Mouse (Mus musculus): ENCODE data around the gene Slc12a6. TPM values are rescaled to one million over a fixed set of nuclear protein-coding genes. Genes with fewer than 3 reads are reported as not detected.

Gene Slc12a6
- polyA plus RNA-seq (2015; fragmentation: Nextera tagmentation; extraction: Ambion mirVana), result 10.5 and 11.8 TPM in 2 replicates

DNA sequence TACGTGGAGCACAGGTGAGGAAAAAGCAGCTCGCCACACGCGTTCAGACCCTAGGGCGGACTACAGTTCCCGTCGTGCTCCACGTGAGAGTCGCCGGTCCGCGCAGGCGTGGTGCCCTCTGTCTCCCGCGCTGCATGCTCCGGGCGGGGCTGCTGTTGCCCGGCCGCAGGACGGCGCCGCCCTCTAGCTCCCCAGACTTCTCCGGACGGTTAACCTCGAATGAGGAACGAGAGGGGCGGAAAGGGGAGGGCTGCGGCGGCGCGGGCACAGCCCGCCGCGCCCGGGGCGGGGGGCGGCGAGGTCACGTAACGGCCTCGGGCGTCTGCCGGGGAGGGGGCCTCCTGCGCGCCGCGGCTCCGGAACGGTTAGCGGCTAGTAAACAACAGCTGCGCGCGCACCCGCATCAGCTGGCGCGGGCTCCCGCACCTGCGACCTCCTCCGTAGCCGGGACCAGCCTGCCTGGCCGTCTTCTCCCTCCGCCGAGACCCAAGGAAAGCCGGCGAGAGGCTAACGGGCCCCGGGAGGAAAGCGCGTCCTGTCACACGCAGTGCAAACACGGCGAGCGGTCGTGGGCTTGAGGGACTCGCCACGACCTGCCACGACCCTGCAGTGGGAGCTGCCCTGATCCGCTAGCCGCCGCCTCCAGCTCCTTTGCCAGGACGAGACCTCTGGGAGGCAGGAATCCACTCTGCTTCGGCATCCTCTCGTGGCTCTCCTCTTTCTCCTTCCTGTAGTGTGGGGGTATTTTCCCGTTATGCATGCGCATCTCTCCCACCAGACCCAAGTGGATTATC lies at the start of gene Slc12a6:
Slc12a6 (plus strand) TSS at position 378 of the 794 bp plus-strand sequence.
- Histone ChIP-seq H3K4me1 (peaks cover 10% of the 10 kb centered on the region), H3K9me3 (no peaks in the 10 kb centered on the region), H3K36me3 (no peaks in the 10 kb centered on the region), H3K4me3 (replicated peaks) (peak within 1 kb of the TSS; percentile 78), H3K9ac (peak within 1 kb of the TSS; percentile 76), H3K27ac (peak within 1 kb of the TSS; percentile 79), H3K4me2 (peak within 1 kb of the TSS; percentile 76), H3K27me3 (replicated peaks) (no peaks in the 10 kb centered on the region)
- peak; percentile 96 for ATAC-seq (ENCODE audit: insufficient read depth, low FRiP score, low read depth)
- under 1% methylated on average over 85 of the region's 85 CpGs for WGBS

GRCm38 (mm10) chr2:112215977-112216376 lies 49.6 kb upstream of the Slc12a6 start:
- H3K9me3 ChIP-seq, result no peaks in the 10 kb centered on the region
- H3K36me3 ChIP-seq, result no peaks in the 10 kb centered on the region
- H3K4me2 ChIP-seq, result no peak overlapping the region
- ATAC-seq (ENCODE audit: insufficient read depth, low FRiP score, low read depth), result no peak
- WGBS, result 0% methylated on average over 1 of the region's 1 CpGs
- H3K27me3 ChIP-seq (replicated peaks), result no peaks in the 10 kb centered on the region
- H3K9ac ChIP-seq, result no peak overlapping the region
- H3K27ac ChIP-seq, result no peak overlapping the region
- H3K4me3 ChIP-seq (replicated peaks), result no peak overlapping the region
- H3K4me1 ChIP-seq, result no peaks in the 10 kb centered on the region

DNA sequence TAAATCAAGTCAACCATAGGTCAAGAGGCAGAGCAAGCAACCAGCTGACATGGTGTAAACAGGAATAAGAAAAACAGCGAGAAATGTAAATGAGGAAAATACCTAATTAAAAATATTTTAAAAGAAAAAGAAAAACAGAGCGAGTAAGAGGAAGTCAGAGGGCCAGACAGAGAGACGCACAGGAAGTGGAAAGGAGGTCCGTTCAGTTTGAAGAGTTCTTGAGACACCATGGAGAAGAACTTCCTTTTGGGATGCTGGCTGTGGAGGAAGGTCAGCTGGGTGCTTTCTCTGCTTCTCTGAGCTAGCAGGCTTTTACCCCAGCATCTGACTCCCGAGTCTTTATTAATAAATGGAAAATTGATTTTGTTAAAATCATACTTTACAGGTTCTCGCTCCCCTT lies 48.0 kb upstream of the Slc12a6 start:
- 65% methylated on average over 6 of the region's 6 CpGs for WGBS
- no peak for ATAC-seq (ENCODE audit: insufficient read depth, low FRiP score, low read depth)
- no peaks in the 10 kb centered on the region for H3K36me3 ChIP-seq
- H3K27me3 ChIP-seq (replicated peaks), result no peaks in the 10 kb centered on the region
- H3K27ac ChIP-seq, result no peak overlapping the region
- no peak overlapping the region for H3K4me2 ChIP-seq
- no peaks in the 10 kb centered on the region for H3K9me3 ChIP-seq
- H3K9ac ChIP-seq, result no peak overlapping the region
- no peak overlapping the region for H3K4me3 ChIP-seq (replicated peaks)
- H3K4me1 ChIP-seq, result no peaks in the 10 kb centered on the region

GRCm38 (mm10) chr2:112220880-112221279 lies 44.7 kb upstream of the Slc12a6 start:
- Histone ChIP-seq H3K9me3 (no peaks in the 10 kb centered on the region), H3K27me3 (replicated peaks) (no peaks in the 10 kb centered on the region), H3K4me1 (no peaks in the 10 kb centered on the region), H3K4me2 (no peak overlapping the region), H3K36me3 (no peaks in the 10 kb centered on the region), H3K9ac (no peak overlapping the region), H3K4me3 (replicated peaks) (no peak overlapping the region), H3K27ac (no peak overlapping the region)
- 75% methylated on average over 5 of the region's 5 CpGs for WGBS
- ATAC-seq (ENCODE audit: insufficient read depth, low FRiP score, low read depth), result no peak

GRCm38 (mm10) chr2:112222607-112223006 lies 43.0 kb upstream of the Slc12a6 start:
- no peak for ATAC-seq (ENCODE audit: insufficient read depth, low FRiP score, low read depth)
- H3K9ac ChIP-seq, result no peak overlapping the region
- no peaks in the 10 kb centered on the region for H3K9me3 ChIP-seq
- H3K4me1 ChIP-seq, result no peaks in the 10 kb centered on the region
- WGBS, result 66% methylated on average over 5 of the region's 5 CpGs
- no peaks in the 10 kb centered on the region for H3K36me3 ChIP-seq
- H3K27ac ChIP-seq, result no peak overlapping the region
- no peak overlapping the region for H3K4me2 ChIP-seq
- no peak overlapping the region for H3K4me3 ChIP-seq (replicated peaks)
- H3K27me3 ChIP-seq (replicated peaks), result no peaks in the 10 kb centered on the region

GRCm38 (mm10) chr2:112224356-112224755 lies 41.3 kb upstream of the Slc12a6 start:
- Histone ChIP-seq H3K27me3 (replicated peaks) (no peaks in the 10 kb centered on the region), H3K4me1 (no peaks in the 10 kb centered on the region), H3K4me3 (replicated peaks) (no peak overlapping the region), H3K27ac (no peak overlapping the region), H3K4me2 (no peak overlapping the region), H3K9ac (no peak overlapping the region), H3K9me3 (no peaks in the 10 kb centered on the region), H3K36me3 (no peaks in the 10 kb centered on the region)
- ATAC-seq (ENCODE audit: insufficient read depth, low FRiP score, low read depth), result no peak
- WGBS, result 57% methylated on average over 4 of the region's 4 CpGs

- Histone ChIP-seq H3K4me1 (no peaks in the 10 kb centered on the region), H3K27ac (no peak overlapping the region), H3K27me3 (replicated peaks) (no peaks in the 10 kb centered on the region), H3K9me3 (no peaks in the 10 kb centered on the region), H3K4me3 (replicated peaks) (no peak overlapping the region), H3K9ac (no peak overlapping the region), H3K36me3 (no peaks in the 10 kb centered on the region), H3K4me2 (no peak overlapping the region)
- ATAC-seq (ENCODE audit: insufficient read depth, low FRiP score, low read depth), result no peak
- 67% methylated on average over 1 of the region's 1 CpGs for WGBS
Measured at GRCm38 (mm10) chr2:112232623-112233022, 33.0 kb upstream of the Slc12a6 start.

- WGBS, result 76% methylated on average over 2 of the region's 2 CpGs
- ATAC-seq (ENCODE audit: insufficient read depth, low FRiP score, low read depth), result no peak
- no peaks in the 10 kb centered on the region for H3K36me3 ChIP-seq
Measured at GRCm38 (mm10) chr2:112236620-112237019, 29.0 kb upstream of the Slc12a6 start.

DNA sequence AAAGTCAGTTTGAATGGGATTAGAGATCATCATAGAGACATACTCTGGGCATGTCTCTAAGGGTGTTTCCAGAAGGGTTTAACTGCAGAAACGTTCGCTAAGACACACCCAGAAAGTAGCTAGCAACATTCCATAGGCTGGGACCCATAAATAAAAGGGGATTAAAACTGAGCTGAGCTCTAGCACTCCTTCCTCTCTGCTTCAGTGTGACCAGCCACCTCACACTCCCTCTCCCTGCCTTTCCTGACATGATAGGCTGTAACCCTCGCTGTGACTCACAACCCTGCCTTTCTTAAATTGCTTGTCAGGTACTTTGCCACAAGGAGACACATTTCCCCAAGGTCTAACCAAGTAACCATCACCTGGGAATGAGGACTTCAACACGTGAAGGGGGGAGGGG lies 27.6 kb upstream of the Slc12a6 start:
- Histone ChIP-seq H3K4me2 (no peak overlapping the region), H3K9me3 (no peaks in the 10 kb centered on the region), H3K4me3 (replicated peaks) (no peak overlapping the region), H3K4me1 (peaks cover 12% of the 10 kb centered on the region; the same call in 1 of the 2 replicates), H3K27me3 (replicated peaks) (no peaks in the 10 kb centered on the region), H3K9ac (no peak overlapping the region), H3K27ac (peak overlapping the region; percentile 44; the same call in 1 of the 2 replicates), H3K36me3 (no peaks in the 10 kb centered on the region)
- no peak; the same call in 1 of the 2 replicates for ATAC-seq (ENCODE audit: insufficient read depth, low FRiP score, low read depth)
- 9% methylated on average over 4 of the region's 4 CpGs for WGBS

More at GRCm38 (mm10) chr2:112236620-112237019, 29.0 kb upstream of the Slc12a6 start:
- Histone ChIP-seq H3K9me3 (no peaks in the 10 kb centered on the region), H3K27me3 (replicated peaks) (no peaks in the 10 kb centered on the region), H3K4me3 (replicated peaks) (no peak overlapping the region), H3K9ac (no peak overlapping the region), H3K4me1 (peaks cover 12% of the 10 kb centered on the region; the same call in 1 of the 2 replicates), H3K27ac (no peak overlapping the region), H3K4me2 (no peak overlapping the region)

GRCm38 (mm10) chr2:112239212-112239934 lies 26.3 kb upstream of the Slc12a6 start, which contains the start of gene Lpcat4:
Lpcat4 (plus strand) TSS chr2:112239468.
- under 1% methylated on average over 92 of the region's 94 CpGs for WGBS
- ATAC-seq (ENCODE audit: insufficient read depth, low FRiP score, low read depth), result peak; percentile 82

GRCm38 (mm10) chr2:112239935-112240721 lies 25.5 kb upstream of the Slc12a6 start:
- peak overlapping the region; percentile 95 for H3K27ac ChIP-seq
- WGBS, result under 1% methylated on average over 19 of the region's 28 CpGs
- H3K27me3 ChIP-seq (replicated peaks), result no peaks in the 10 kb centered on the region
- H3K36me3 ChIP-seq, result no peaks in the 10 kb centered on the region
- H3K4me3 ChIP-seq (replicated peaks), result peak overlapping the region; percentile 90
- peak; percentile 20; the same call in 1 of the 2 replicates for ATAC-seq (ENCODE audit: insufficient read depth, low FRiP score, low read depth)
- peak overlapping the region; percentile 85 for H3K4me2 ChIP-seq
- H3K4me1 ChIP-seq, result peaks cover 20% of the 10 kb centered on the region; the same call in 1 of the 2 replicates
- no peaks in the 10 kb centered on the region for H3K9me3 ChIP-seq
- peak overlapping the region; percentile 59 for H3K9ac ChIP-seq

More at GRCm38 (mm10) chr2:112239212-112239934, 26.3 kb upstream of the Slc12a6 start, which contains the start of gene Lpcat4:
- H3K36me3 ChIP-seq, result no peaks in the 10 kb centered on the region
- H3K27ac ChIP-seq, result peak within 1 kb of the TSS; percentile 95
- peak within 1 kb of the TSS; percentile 88 for H3K9ac ChIP-seq
- H3K4me3 ChIP-seq (replicated peaks), result peak within 1 kb of the TSS; percentile 90
- no peaks in the 10 kb centered on the region for H3K9me3 ChIP-seq
- H3K4me2 ChIP-seq, result peak within 1 kb of the TSS; percentile 85
- peaks cover 16% of the 10 kb centered on the region; the same call in 1 of the 2 replicates for H3K4me1 ChIP-seq
- no peaks in the 10 kb centered on the region for H3K27me3 ChIP-seq (replicated peaks)
